Mouse (Mus musculus) testis, adult 2 months (tissue): ENCODE results near the gene Dek. TPM values are rescaled to one million over a fixed set of nuclear protein-coding genes. Genes with fewer than 3 reads are reported as not detected.

Experiments used
- H3K27ac ChIP-seq: fragments of 200-500 bp; 2 replicates; pipeline ENCODE4 v1.5.1; 2012; ENCODE audit warnings: low read depth, low read length; ENCODE audit not compliant: control insufficient read depth, insufficient read depth
- H3K27me3 ChIP-seq: fragments of 200-500 bp; 2 replicates; pipeline ENCODE4 v1.6.1; 2012; ENCODE audit warnings: mild to moderate bottlenecking, low read length, moderate library complexity; ENCODE audit not compliant: control insufficient read depth, insufficient read depth
- H3K36me3 ChIP-seq: fragments of 200-500 bp; 2 replicates; pipeline ENCODE4 v1.6.1; 2012; ENCODE audit warnings: mild to moderate bottlenecking, low read length; ENCODE audit not compliant: control insufficient read depth, insufficient read depth
- H3K4me1 ChIP-seq: fragments of 200-500 bp; 2 replicates; pipeline ENCODE4 v1.6.1; 2012; ENCODE audit warnings: low read length; ENCODE audit not compliant: control insufficient read depth, insufficient read depth
- H3K4me3 ChIP-seq: fragments of 200-500 bp; 2 replicates; pipeline ENCODE4 v1.5.1; 2012; ENCODE audit warnings: low read depth, mild to moderate bottlenecking, low read length, moderate library complexity, mixed read lengths; ENCODE audit not compliant: control insufficient read depth
- CTCF ChIP-seq: fragments of 200-500 bp; IDR thresholded peaks from 2 replicates; pipeline ENCODE4 v1.5.1; 2012; ENCODE audit warnings: low read depth, mild to moderate bottlenecking, inconsistent platforms, low read length, moderate library complexity; ENCODE audit not compliant: control insufficient read depth, insufficient read depth, insufficient replicate concordance
- POLR2A ChIP-seq: fragments of 200-500 bp; IDR thresholded peaks from 2 replicates; pipeline ENCODE4 v1.6.1; 2012; ENCODE audit warnings: low read depth, mild to moderate bottlenecking, inconsistent platforms, low read length, moderate library complexity; ENCODE audit not compliant: control insufficient read depth
- polyA plus RNA-seq: library from polyadenylated mRNA; depleted of rRNA; stranded (reverse); fragments of >200 nt; gene quantifications from 2 replicates; pipeline ENCODE4 v1.2.3, GENCODE M21; 2012; rRNA removed

The Dek gene
- polyA plus RNA-seq = 5.3 and 6.5 TPM in 2 replicates

DNA sequence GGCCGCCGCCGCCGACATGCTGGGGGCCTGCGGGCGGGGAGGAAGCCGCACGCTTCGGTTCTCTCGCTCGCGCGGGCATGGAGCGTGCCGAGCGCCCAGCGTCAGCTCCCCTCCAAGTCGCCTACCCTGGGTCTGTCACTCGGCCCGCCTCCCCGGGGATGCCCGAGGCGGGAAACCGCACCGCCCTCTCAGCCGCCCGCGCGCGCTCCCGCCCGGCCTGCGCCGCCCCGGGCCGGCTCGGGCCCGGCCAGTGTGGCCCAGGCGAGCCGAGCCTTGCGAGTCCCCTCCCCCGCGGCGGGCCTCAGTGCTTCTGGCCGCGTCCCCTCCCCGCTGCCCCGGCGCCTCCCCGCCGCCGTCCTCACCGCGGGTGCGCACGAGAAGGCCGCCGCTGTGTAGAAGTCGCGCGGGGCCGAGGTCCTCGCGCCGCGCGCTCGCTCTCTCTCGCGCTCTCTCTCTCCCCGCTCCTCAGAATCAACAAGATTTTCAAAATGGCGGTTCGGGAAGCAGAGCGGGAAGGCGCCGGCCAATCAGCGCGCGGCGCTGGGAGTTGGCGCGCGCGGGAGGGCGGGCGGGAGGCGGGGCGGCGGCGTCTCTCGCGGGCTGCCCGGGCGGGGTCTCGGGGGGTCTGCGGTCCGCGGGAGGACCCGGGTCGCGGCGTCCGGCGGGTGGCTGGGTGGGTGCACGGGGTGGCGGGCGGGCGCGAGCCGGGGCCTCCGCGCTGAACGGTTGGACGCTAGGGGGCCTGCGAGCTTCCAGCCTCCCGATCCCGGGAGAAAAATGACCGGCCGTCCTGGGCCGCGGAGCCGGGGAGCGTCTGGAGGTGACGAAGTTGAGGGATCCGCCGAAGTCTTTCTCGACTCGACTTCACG, at the start of gene Dek:
TSS of gene Dek (minus strand) at position 491 of the 869 bp plus-strand sequence.
- peak within 1 kb of the TSS; percentile 99 for H3K4me3 ChIP-seq
- H3K4me1 ChIP-seq = peaks cover 8% of the 10 kb centered on the region
- H3K27ac ChIP-seq = peak within 1 kb of the TSS; percentile 98
- no peaks in the 10 kb centered on the region for H3K36me3 ChIP-seq
- TF ChIP-seq CTCF (0 out of 2 replicates have a peak, but pooled peaks have one; percentile 4), POLR2A (peak; percentile 64)
- H3K27me3 ChIP-seq = no peaks in the 10 kb centered on the region

DNA sequence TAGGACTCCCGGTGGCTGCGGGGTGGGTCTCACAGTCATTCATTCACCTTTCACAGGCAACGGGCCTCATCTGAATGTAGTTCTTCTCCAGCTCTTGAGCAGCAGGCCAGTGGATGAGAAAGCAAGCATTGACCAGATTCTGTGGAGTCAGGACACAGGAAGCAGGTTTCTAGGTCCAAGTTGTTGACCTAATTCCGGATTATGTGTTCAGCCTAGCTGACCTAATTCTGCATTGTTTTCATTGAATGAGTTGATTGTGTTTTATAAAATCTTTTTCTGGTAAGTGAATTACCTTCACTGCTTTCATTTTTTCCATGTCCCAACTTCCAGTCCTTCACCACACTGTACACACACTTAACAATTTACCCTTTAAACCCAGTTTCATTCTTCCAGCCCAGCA, 48.9 kb upstream of the Dek start:
- TF ChIP-seq CTCF (no peak), POLR2A (no peak)
- H3K27me3 ChIP-seq = no peaks in the 10 kb centered on the region
- no peak overlapping the region for H3K27ac ChIP-seq
- H3K4me3 ChIP-seq = no peak overlapping the region
- peaks cover 5% of the 10 kb centered on the region for H3K4me1 ChIP-seq
- no peaks in the 10 kb centered on the region for H3K36me3 ChIP-seq

DNA sequence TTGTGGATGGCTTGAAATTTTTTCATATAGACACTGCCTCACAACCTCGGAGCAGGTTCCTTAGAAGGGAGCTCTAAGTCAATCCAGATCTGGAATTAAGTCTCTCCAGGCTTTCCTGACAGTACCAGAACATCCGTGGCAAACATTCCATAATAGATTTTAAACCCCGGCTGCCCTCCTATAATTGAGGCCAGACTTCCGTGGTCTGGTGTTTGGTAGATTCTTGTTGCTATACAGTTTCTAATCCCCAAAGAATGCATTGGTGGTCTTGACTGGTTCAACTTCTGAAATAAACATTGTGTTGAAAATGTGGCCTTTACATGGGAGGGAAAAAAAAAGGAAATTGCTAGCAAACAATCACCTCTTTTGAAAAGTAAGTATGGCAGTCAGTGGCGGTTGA, 47.2 kb upstream of the Dek start:
- Histone ChIP-seq H3K4me3 (no peak overlapping the region), H3K27ac (no peak overlapping the region), H3K27me3 (no peaks in the 10 kb centered on the region), H3K4me1 (no peaks in the 10 kb centered on the region; the same call in 1 of the 2 replicates), H3K36me3 (no peaks in the 10 kb centered on the region)
- TF ChIP-seq CTCF = no peak
- TF ChIP-seq POLR2A = no peak

DNA sequence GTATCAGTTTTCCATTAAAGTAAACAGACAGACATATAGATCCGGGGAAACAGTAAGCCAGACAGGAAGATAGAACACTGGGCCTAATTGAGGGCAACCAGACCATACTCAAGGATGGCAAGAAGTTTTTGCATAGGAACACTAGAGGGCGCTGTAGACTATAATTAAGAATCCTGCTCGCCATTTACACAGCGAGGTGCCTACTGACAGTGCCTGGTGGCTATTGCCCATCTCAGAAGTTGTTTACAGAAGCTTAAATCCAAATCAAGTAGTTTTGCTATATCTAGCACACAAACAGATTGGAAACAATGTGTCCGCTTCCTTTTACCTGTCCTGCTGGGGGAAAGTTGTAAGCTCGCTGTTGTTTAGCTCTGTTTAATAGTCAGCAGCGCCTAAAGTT, 46.4 kb upstream of the Dek start:
- TF ChIP-seq POLR2A (no peak), CTCF (no peak; the same call in 1 of the 2 replicates)
- Histone ChIP-seq H3K27ac (no peak overlapping the region), H3K27me3 (no peaks in the 10 kb centered on the region), H3K36me3 (no peaks in the 10 kb centered on the region), H3K4me3 (no peak overlapping the region), H3K4me1 (no peaks in the 10 kb centered on the region; the same call in 1 of the 2 replicates)

DNA sequence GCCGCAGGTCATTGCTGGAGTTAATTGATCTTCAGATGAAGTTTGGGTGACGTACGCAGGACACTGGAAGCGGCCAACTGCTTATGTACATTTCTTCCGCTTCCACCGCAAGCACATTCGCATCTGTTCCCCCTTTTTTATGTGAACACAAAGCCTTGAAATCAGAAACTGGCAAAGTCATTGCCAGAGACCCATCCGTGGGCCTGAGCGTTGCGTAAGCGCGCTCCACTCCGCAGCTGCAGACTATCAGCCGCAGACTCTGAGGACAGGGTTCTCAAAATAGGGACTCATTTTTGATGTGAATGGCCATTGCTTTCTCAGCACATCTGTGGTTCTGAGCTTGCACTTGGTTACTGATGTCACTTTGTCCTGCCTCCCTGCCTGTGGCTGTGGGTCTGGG, 45.1 kb upstream of the Dek start:
- Histone ChIP-seq H3K4me3 (no peak overlapping the region), H3K27ac (no peak overlapping the region), H3K36me3 (no peaks in the 10 kb centered on the region), H3K27me3 (no peaks in the 10 kb centered on the region), H3K4me1 (no peaks in the 10 kb centered on the region; the same call in 1 of the 2 replicates)
- TF ChIP-seq CTCF (no peak), POLR2A (no peak)

DNA sequence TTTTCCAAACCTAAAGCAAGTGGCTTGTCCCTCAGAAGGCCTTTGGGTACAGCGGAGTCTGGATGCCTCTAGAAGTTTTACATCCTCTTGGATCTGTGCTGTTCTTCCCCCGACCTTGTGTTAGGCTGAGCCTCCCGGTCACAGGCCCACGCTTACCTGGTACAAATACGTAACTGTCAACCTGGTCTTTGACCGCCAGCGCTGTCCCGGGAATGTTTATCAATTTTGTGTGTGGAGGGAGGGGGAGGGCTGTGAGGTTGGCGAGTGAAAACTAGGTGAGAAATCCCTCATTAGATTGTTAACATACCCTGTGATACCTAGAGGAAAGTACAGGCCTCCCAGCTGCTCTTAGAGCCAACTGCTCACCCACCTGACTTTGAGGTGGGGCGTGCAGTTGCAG, 44.0 kb upstream of the Dek start:
- Histone ChIP-seq H3K27me3 (no peaks in the 10 kb centered on the region), H3K27ac (no peak overlapping the region), H3K4me1 (no peaks in the 10 kb centered on the region; the same call in 1 of the 2 replicates), H3K4me3 (no peak overlapping the region), H3K36me3 (no peaks in the 10 kb centered on the region)
- TF ChIP-seq POLR2A (no peak), CTCF (no peak)

DNA sequence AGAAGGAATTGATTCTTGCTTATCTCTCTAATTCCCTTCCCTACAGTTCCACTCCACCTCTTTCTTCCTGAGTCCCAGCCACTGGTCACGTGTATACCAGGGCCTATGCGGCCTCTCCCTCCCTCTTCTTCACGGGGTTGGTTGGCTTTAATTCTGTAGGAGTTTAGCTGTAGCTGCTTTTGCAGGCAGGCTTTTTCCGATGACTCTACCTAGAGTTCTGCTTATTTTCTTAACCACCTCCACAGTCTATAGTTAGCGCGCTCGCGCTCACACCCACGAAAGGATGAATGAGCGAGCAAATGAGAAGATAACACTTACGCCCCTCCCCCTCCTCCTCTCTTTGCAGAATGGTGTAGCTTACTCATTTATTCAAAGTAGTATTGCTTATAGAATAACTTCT, 42.6 kb upstream of the Dek start:
- no peak overlapping the region for H3K27ac ChIP-seq
- TF ChIP-seq CTCF (no peak), POLR2A (no peak)
- no peaks in the 10 kb centered on the region for H3K36me3 ChIP-seq
- H3K4me1 ChIP-seq = no peaks in the 10 kb centered on the region
- H3K4me3 ChIP-seq = no peak overlapping the region
- no peaks in the 10 kb centered on the region for H3K27me3 ChIP-seq

DNA sequence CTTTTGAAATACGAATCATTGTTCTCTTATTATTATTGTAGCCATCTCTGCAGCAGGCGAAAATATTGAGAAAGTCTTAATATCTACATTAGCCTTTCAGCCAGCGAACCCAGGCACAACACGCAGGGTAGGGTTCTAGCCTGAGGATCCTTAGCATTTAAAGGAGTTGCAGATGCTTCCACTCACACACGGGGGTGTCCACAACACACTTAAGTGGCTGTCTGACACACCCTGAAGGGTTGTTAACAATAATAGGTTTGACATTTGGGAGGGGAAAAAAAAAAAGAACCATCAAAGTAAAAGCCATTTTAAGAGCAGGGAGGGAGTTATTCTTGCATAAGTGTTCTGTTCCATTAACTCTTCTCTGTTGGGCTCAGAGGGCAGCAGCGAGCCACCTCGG, 40.4 kb upstream of the Dek start:
- Histone ChIP-seq H3K27me3 (no peaks in the 10 kb centered on the region), H3K27ac (no peak overlapping the region), H3K4me3 (no peak overlapping the region), H3K36me3 (no peaks in the 10 kb centered on the region), H3K4me1 (no peaks in the 10 kb centered on the region)
- TF ChIP-seq CTCF = no peak
- no peak for TF ChIP-seq POLR2A
